Mouse (Mus musculus) myocyte (in vitro differentiated cells): ENCODE results near the gene Nr4a2. TPM values are rescaled to one million over a fixed set of nuclear protein-coding genes. Genes with fewer than 3 reads are reported as not detected.

Experiments used
- H3K27me3 ChIP-seq: one replicate; pipeline ENCODE4 v1.6.1; 2011; ENCODE audit not compliant: control insufficient read depth, insufficient read depth, insufficient read length
- H3K36me3 ChIP-seq: one replicate; pipeline ENCODE4 v1.6.1; 2011; ENCODE audit not compliant: control insufficient read depth, insufficient read depth
- H3K4me2 ChIP-seq: one replicate; pipeline ENCODE4 v1.6.1; 2011; ENCODE audit warnings: low read depth, control low read depth
- H3K4me3 ChIP-seq: one replicate; pipeline ENCODE4 v1.5.1; 2011; ENCODE audit warnings: mild to moderate bottlenecking, control low read depth, moderate library complexity
- H3K79me2 ChIP-seq: one replicate; pipeline ENCODE4 v1.6.1; 2011; ENCODE audit not compliant: control insufficient read depth, insufficient read depth
- H3ac ChIP-seq: one replicate; pipeline ENCODE4 v1.6.1; 2011; ENCODE audit not compliant: control insufficient read depth, insufficient read length
- CEBPB ChIP-seq: IDR thresholded peaks from 2 replicates; pipeline ENCODE4 v1.6.1; 2011; ENCODE audit warnings: mild to moderate bottlenecking, moderate library complexity; ENCODE audit not compliant: poor library complexity, insufficient read depth, severe bottlenecking
- E2F4 ChIP-seq: IDR thresholded peaks from one replicate; pipeline ENCODE4 v1.6.1; 2011; ENCODE audit warnings: mild to moderate bottlenecking, control low read depth, moderate library complexity; ENCODE audit not compliant: insufficient read depth
- MAX ChIP-seq: IDR thresholded peaks from one replicate; pipeline ENCODE4 v1.6.1; 2011; ENCODE audit warnings: low read depth, mild to moderate bottlenecking, control low read depth
- MYOD1 ChIP-seq, 3 experiments: IDR thresholded peaks; one replicate each; pipeline ENCODE4 v1.6.1; 2011; ENCODE audit warnings: control low read depth in 2 of 3, low read depth in 2 of 3, mild to moderate bottlenecking in 2 of 3, moderate library complexity in 1 of 3; ENCODE audit not compliant: insufficient read length in 2 of 3, control insufficient read depth in 1 of 3
- MYOG ChIP-seq, 3 experiments: IDR thresholded peaks; one replicate each; pipeline ENCODE4 v1.6.1; 2011; ENCODE audit warnings: control low read depth in 2 of 3, low read depth in 2 of 3, mild to moderate bottlenecking in 2 of 3; ENCODE audit not compliant: insufficient read length in 2 of 3, control insufficient read depth in 1 of 3, insufficient read depth in 1 of 3
- POLR2A ChIP-seq: IDR thresholded peaks from one replicate; pipeline ENCODE4 v1.6.1; 2011; ENCODE audit warnings: low read depth, mild to moderate bottlenecking, control low read depth, moderate library complexity; ENCODE audit not compliant: insufficient read length
- POLR2AphosphoS2 ChIP-seq: IDR thresholded peaks from one replicate; pipeline ENCODE4 v1.6.1; 2011; ENCODE audit warnings: low read depth, control low read depth; ENCODE audit not compliant: insufficient read length
- REST ChIP-seq: IDR thresholded peaks from one replicate; pipeline ENCODE4 v1.6.1; 2011; ENCODE audit warnings: mild to moderate bottlenecking, control low read depth, moderate library complexity; ENCODE audit not compliant: insufficient read depth, insufficient read length
- SRF ChIP-seq: IDR thresholded peaks from one replicate; pipeline ENCODE4 v1.6.1; 2011; ENCODE audit warnings: low read depth; ENCODE audit not compliant: control insufficient read depth, insufficient read length
- TCF12 ChIP-seq: IDR thresholded peaks from one replicate; pipeline ENCODE4 v1.6.1; 2011; ENCODE audit warnings: mild to moderate bottlenecking, control low read depth; ENCODE audit not compliant: poor library complexity, insufficient read depth, severe bottlenecking
- TCF3 ChIP-seq: IDR thresholded peaks from one replicate; pipeline ENCODE4 v1.6.1; 2011; ENCODE audit warnings: low read depth, control low read depth; ENCODE audit not compliant: insufficient read length
- USF1 ChIP-seq: IDR thresholded peaks from one replicate; pipeline ENCODE4 v1.6.1; 2011; ENCODE audit warnings: low read depth, mild to moderate bottlenecking, control low read depth, moderate library complexity
- polyA plus RNA-seq: library from polyadenylated mRNA; unstranded; fragments of >200 nt; fragmentation: generic; extraction: Trizol; gene quantifications from one replicate; pipeline ENCODE4 v1.2.1, GENCODE M21; 2012; ENCODE audit warnings: missing spikeins

The Nr4a2 gene
- polyA plus RNA-seq, 1 experiment = 1.5 TPM

GRCm38 (mm10) chr2:57145646-57146421 lies 22.0 kb upstream of the Nr4a2 start:
- TF ChIP-seq MYOG (IDR thresholded peaks at IDR 0.05; ENCODE audit: control insufficient read depth in 1 of 3, insufficient read depth in 1 of 3, insufficient read length in 2 of 3, low read depth in 2 of 3) = no peak
- no peak for TF ChIP-seq MAX
- no peak for TF ChIP-seq TCF12
- no peak for TF ChIP-seq MYOD1 (IDR thresholded peaks at IDR 0.05; ENCODE audit: control insufficient read depth in 1 of 3, insufficient read length in 2 of 3, low read depth in 2 of 3)
- no peak for TF ChIP-seq TCF3
- no peak for TF ChIP-seq REST
- no peak for TF ChIP-seq CEBPB
- TF ChIP-seq SRF = no peak
- TF ChIP-seq E2F4 = no peak
- no peak for TF ChIP-seq POLR2A
- Histone ChIP-seq H3ac (no peak overlapping the region), H3K27me3 (no peaks in the 10 kb centered on the region), H3K4me2 (no peak overlapping the region), H3K4me3 (no peak overlapping the region), H3K36me3 (no peaks in the 10 kb centered on the region), H3K79me2 (no peaks in the 10 kb centered on the region)

GRCm38 (mm10) chr2:57138594-57138993 lies 14.8 kb upstream of the Nr4a2 start:
- Histone ChIP-seq H3K79me2 (no peaks in the 10 kb centered on the region), H3K4me3 (no peak overlapping the region), H3ac (no peak overlapping the region), H3K27me3 (no peaks in the 10 kb centered on the region), H3K36me3 (no peaks in the 10 kb centered on the region), H3K4me2 (no peak overlapping the region)
- TF ChIP-seq POLR2A (no peak), SRF (no peak), TCF3 (no peak), USF1 (no peak), MYOG (IDR thresholded peaks at IDR 0.05; ENCODE audit: control insufficient read depth in 1 of 3, insufficient read depth in 1 of 3, insufficient read length in 2 of 3, low read depth in 2 of 3) (no peak), REST (no peak), E2F4 (no peak), TCF12 (no peak), POLR2AphosphoS2 (no peak), MAX (no peak), MYOD1 (IDR thresholded peaks at IDR 0.05; ENCODE audit: control insufficient read depth in 1 of 3, insufficient read length in 2 of 3, low read depth in 2 of 3) (no peak), CEBPB (no peak)

GRCm38 (mm10) chr2:57127461-57127860 lies 3.7 kb upstream of the Nr4a2 start:
- Histone ChIP-seq H3K27me3 (no peaks in the 10 kb centered on the region), H3K4me3 (no peak overlapping the region), H3ac (no peak overlapping the region), H3K4me2 (no peak overlapping the region), H3K79me2 (peaks cover 7% of the 10 kb centered on the region), H3K36me3 (no peaks in the 10 kb centered on the region)
- TF ChIP-seq REST (no peak), CEBPB (no peak), MAX (no peak), POLR2AphosphoS2 (no peak), MYOG (IDR thresholded peaks at IDR 0.05; ENCODE audit: control insufficient read depth in 1 of 3, insufficient read depth in 1 of 3, insufficient read length in 2 of 3, low read depth in 2 of 3) (no peak), SRF (no peak), MYOD1 (IDR thresholded peaks at IDR 0.05; ENCODE audit: control insufficient read depth in 1 of 3, insufficient read length in 2 of 3, low read depth in 2 of 3) (no peak), TCF3 (no peak), TCF12 (no peak), E2F4 (no peak), POLR2A (no peak), USF1 (no peak)

GRCm38 (mm10) chr2:57125891-57126290 lies 2.1 kb upstream of the Nr4a2 start:
- Histone ChIP-seq H3K27me3 (no peaks in the 10 kb centered on the region), H3ac (no peak overlapping the region), H3K36me3 (no peaks in the 10 kb centered on the region), H3K4me3 (no peak overlapping the region), H3K79me2 (peaks cover 23% of the 10 kb centered on the region), H3K4me2 (no peak overlapping the region)
- TF ChIP-seq CEBPB (no peak), E2F4 (no peak), TCF3 (no peak), POLR2AphosphoS2 (no peak), USF1 (no peak), TCF12 (no peak), MYOG (IDR thresholded peaks at IDR 0.05; ENCODE audit: control insufficient read depth in 1 of 3, insufficient read depth in 1 of 3, insufficient read length in 2 of 3, low read depth in 2 of 3) (no peak), MAX (no peak), POLR2A (no peak), REST (no peak), MYOD1 (IDR thresholded peaks at IDR 0.05; ENCODE audit: control insufficient read depth in 1 of 3, insufficient read length in 2 of 3, low read depth in 2 of 3) (no peak), SRF (no peak)
